Mouse (Mus musculus) hindbrain, embryonic 15.5 days (tissue): ENCODE measurements around the gene Phox2a. TPM values are rescaled to one million over a fixed set of nuclear protein-coding genes. Genes with fewer than 3 reads are reported as not detected.

Experiments
- ATAC-seq: fragments of 200-750 bp; cut with Nextera tagmentation; 2 replicates; pipeline ENCODE4 v1.8.0; 2017; ENCODE audit warnings: low read depth, moderate number of reproducible peaks, moderate TSS enrichment; ENCODE audit not compliant: low FRiP score
- H3K27ac ChIP-seq: fragments of 300-500 bp; sonication (generic); replicated peaks from 2 replicates; pipeline ENCODE4 v1.5.1; 2015; ENCODE audit warnings: mild to moderate bottlenecking, inconsistent platforms
- H3K27me3 ChIP-seq: fragments of 300-500 bp; sonication (generic); 2 replicates; pipeline ENCODE4 v1.6.1; 2015; ENCODE audit warnings: control low read depth, inconsistent platforms
- H3K36me3 ChIP-seq: fragments of 300-500 bp; sonication (generic); 2 replicates; pipeline ENCODE4 v1.6.1; 2015; ENCODE audit warnings: control low read depth, inconsistent platforms
- H3K4me1 ChIP-seq: fragments of 300-500 bp; sonication (generic); replicated peaks from 2 replicates; pipeline ENCODE4 v1.6.1; 2015; ENCODE audit warnings: control low read depth, inconsistent platforms
- H3K4me2 ChIP-seq: fragments of 300-500 bp; sonication (generic); 2 replicates; pipeline ENCODE4 v1.6.1; 2015; ENCODE audit warnings: moderate library complexity, mild to moderate bottlenecking, inconsistent platforms
- H3K4me3 ChIP-seq: fragments of 300-500 bp; sonication (generic); 2 replicates; pipeline ENCODE4 v1.5.1; 2015; ENCODE audit warnings: mild to moderate bottlenecking, inconsistent platforms
- H3K9ac ChIP-seq: fragments of 300-500 bp; sonication (generic); 2 replicates; pipeline ENCODE4 v1.6.1; 2015; ENCODE audit warnings: inconsistent platforms
- H3K9me3 ChIP-seq: fragments of 300-500 bp; sonication (generic); 2 replicates; pipeline ENCODE4 v1.6.1; 2016; ENCODE audit warnings: control low read depth, inconsistent platforms
- WGBS: fragments of 180-500 bp; shearing (Covaris S2); methylation state at CpG from one replicate; pipeline ENCODE4 v1.1.7; 2015; 5-methylcytosine and 5-hydroxymethylcytosine counted together
- polyA plus RNA-seq: library from polyadenylated mRNA; unstranded; fragments of >200 nt; fragmentation: Nextera tagmentation; extraction: Ambion mirVana; gene quantifications from 2 replicates; pipeline ENCODE4 v1.2.1, GENCODE M21; 2015

The Phox2a gene
- polyA plus RNA-seq, 1 experiment from 2014 or later: 2.3 TPM

GRCm38 (mm10) chr7:101851689-101852088, 33.6 kb downstream of the Phox2a start:
- no peak for ATAC-seq
- 86% methylated on average over 6 of the region's 6 CpGs for WGBS
- H3K9me3 ChIP-seq: no peaks in the 10 kb centered on the region
- no peaks in the 10 kb centered on the region for H3K27me3 ChIP-seq
- H3K4me2 ChIP-seq: no peak overlapping the region
- no peaks in the 10 kb centered on the region for H3K4me1 ChIP-seq
- H3K4me3 ChIP-seq: no peak overlapping the region
- H3K27ac ChIP-seq: no peak overlapping the region
- no peaks in the 10 kb centered on the region for H3K36me3 ChIP-seq
- H3K9ac ChIP-seq: no peak overlapping the region

- Histone ChIP-seq H3K9ac (no peak overlapping the region), H3K36me3 (no peaks in the 10 kb centered on the region), H3K4me2 (no peak overlapping the region), H3K4me1 (no peaks in the 10 kb centered on the region), H3K27ac (no peak overlapping the region), H3K9me3 (no peaks in the 10 kb centered on the region), H3K4me3 (no peak overlapping the region), H3K27me3 (no peaks in the 10 kb centered on the region)
- no peak for ATAC-seq
- 85% methylated on average over 6 of the region's 6 CpGs for WGBS
These were observed 34.7 kb downstream of the Phox2a start for GRCm38 (mm10) chr7:101852846-101853245.

DNA sequence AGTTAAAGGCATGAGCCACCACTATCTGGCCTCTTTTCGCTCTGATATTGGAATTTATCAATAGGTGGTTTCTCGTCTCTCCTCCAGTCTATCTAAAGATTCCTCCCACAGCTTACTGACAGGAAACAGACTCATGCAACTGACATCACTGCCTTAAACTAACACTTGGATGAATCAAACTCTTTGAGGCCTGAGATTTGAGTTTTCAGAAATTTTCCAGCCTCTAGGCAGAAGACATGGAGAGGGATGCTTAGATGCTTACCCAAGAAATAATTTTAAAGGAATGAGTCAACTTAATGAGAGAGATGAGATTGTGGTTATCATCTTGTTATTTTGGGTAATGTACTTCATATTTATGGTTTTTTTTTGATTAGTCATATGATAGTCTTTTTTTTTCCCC, 35.7 kb downstream of the Phox2a start:
- WGBS: 90% methylated on average over 2 of the region's 2 CpGs
- Histone ChIP-seq H3K9me3 (no peaks in the 10 kb centered on the region), H3K36me3 (no peaks in the 10 kb centered on the region), H3K27me3 (no peaks in the 10 kb centered on the region), H3K4me1 (no peaks in the 10 kb centered on the region), H3K4me3 (no peak overlapping the region), H3K27ac (no peak overlapping the region), H3K4me2 (no peak overlapping the region), H3K9ac (no peak overlapping the region)
- no peak for ATAC-seq

DNA sequence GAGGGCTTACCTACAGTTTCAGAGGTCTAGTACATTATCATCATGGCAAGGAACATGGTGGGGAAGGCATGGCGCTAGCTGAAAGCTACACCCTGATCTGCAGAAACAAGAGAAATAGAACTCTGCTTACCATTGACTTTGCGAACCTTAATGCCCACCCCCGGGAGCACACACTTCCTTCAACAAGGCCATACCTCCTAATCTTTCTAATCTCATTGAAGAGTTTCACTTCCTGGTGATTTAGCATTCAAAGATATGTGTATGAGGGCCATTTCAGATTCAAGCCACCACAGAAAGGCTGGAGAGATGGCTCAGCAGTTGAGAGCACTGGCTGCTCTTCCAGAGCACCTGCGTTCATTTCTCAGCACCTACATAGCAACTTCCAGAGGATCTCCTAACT, 39.0 kb downstream of the Phox2a start, which contains the start of gene Folr2:
Gene Folr2 (minus strand): TSS at position 101 of the 400 bp plus-strand sequence.
- no peak within 1 kb of the TSS for H3K27ac ChIP-seq
- no peak within 1 kb of the TSS for H3K4me2 ChIP-seq
- H3K36me3 ChIP-seq: no peaks in the 10 kb centered on the region
- no peaks in the 10 kb centered on the region for H3K4me1 ChIP-seq
- WGBS: 90% methylated on average over 4 of the region's 4 CpGs
- no peaks in the 10 kb centered on the region for H3K27me3 ChIP-seq
- no peak for ATAC-seq
- no peak within 1 kb of the TSS for H3K4me3 ChIP-seq
- no peaks in the 10 kb centered on the region for H3K9me3 ChIP-seq
- no peak within 1 kb of the TSS for H3K9ac ChIP-seq

- H3K36me3 ChIP-seq: no peaks in the 10 kb centered on the region
- H3K27me3 ChIP-seq: no peaks in the 10 kb centered on the region
- no peak overlapping the region for H3K4me3 ChIP-seq
- no peaks in the 10 kb centered on the region for H3K9me3 ChIP-seq
- no peaks in the 10 kb centered on the region for H3K4me1 ChIP-seq
- no peak overlapping the region for H3K4me2 ChIP-seq
- ATAC-seq: no peak
- H3K27ac ChIP-seq: no peak overlapping the region
- H3K9ac ChIP-seq: no peak overlapping the region
- WGBS: 91% methylated on average over 9 of the region's 9 CpGs
These were observed 40.2 kb downstream of the Phox2a start for GRCm38 (mm10) chr7:101858362-101858761.

DNA sequence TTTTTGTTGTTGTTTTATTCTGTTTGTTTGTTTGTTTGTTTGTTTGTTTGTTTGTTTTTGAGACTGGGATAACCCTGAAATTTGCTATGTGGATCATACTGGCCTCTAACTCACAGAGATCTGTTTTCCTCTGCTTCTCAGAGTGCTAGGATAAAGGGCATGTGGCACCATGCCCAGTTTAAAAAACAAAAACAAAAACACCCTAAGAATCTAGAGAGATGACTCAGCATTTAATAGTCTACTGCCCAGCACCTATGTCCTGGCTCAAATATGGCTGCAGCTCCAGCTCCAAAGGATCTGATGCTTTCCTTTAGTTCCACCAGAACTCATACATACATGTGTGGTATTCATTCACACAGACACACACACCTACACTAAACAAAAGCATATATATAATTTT, 42.9 kb downstream of the Phox2a start:
- Histone ChIP-seq H3K36me3 (no peaks in the 10 kb centered on the region), H3K4me3 (no peak overlapping the region), H3K27ac (no peak overlapping the region), H3K4me2 (no peak overlapping the region), H3K9me3 (no peaks in the 10 kb centered on the region), H3K9ac (no peak overlapping the region), H3K4me1 (no peaks in the 10 kb centered on the region), H3K27me3 (no peaks in the 10 kb centered on the region)
- no peak for ATAC-seq

- H3K4me2 ChIP-seq: no peak overlapping the region
- no peak overlapping the region for H3K27ac ChIP-seq
- H3K4me3 ChIP-seq: no peak overlapping the region
- no peaks in the 10 kb centered on the region for H3K27me3 ChIP-seq
- no peak overlapping the region for H3K9ac ChIP-seq
- 73% methylated on average over 3 of the region's 3 CpGs for WGBS
- no peaks in the 10 kb centered on the region for H3K4me1 ChIP-seq
- ATAC-seq: no peak
- no peaks in the 10 kb centered on the region for H3K9me3 ChIP-seq
- H3K36me3 ChIP-seq: no peaks in the 10 kb centered on the region
These were observed 44.2 kb downstream of the Phox2a start for GRCm38 (mm10) chr7:101862291-101862690.

DNA sequence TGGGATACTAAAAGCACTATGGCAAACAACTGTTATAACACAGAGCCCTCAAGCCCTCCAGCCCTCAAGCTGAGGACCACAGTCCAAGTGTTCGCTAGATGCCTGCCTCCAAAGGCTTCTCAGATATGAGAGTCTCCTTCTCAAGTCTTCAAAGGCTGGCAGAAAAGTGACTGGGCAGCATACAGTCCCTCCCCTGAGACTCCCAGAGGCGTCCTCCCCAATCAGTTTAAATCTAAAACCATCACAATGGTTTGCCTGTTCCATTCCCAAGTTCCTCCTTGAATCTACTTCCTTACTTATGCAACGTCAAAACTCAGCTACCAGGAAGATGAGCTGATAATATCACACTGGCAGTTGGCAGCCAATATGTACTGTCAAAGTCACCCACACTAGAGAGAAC, 45.3 kb downstream of the Phox2a start, which contains the start of gene Anapc15:
Gene Anapc15 (plus strand): TSS at position 301 of the 400 bp plus-strand sequence.
- Histone ChIP-seq H3K4me1 (no peaks in the 10 kb centered on the region), H3K4me2 (no peak within 1 kb of the TSS), H3K36me3 (no peaks in the 10 kb centered on the region), H3K4me3 (no peak within 1 kb of the TSS), H3K9me3 (no peaks in the 10 kb centered on the region), H3K9ac (no peak within 1 kb of the TSS), H3K27ac (no peak within 1 kb of the TSS), H3K27me3 (no peaks in the 10 kb centered on the region)
- no peak for ATAC-seq
- 77% methylated on average over 3 of the region's 3 CpGs for WGBS

DNA sequence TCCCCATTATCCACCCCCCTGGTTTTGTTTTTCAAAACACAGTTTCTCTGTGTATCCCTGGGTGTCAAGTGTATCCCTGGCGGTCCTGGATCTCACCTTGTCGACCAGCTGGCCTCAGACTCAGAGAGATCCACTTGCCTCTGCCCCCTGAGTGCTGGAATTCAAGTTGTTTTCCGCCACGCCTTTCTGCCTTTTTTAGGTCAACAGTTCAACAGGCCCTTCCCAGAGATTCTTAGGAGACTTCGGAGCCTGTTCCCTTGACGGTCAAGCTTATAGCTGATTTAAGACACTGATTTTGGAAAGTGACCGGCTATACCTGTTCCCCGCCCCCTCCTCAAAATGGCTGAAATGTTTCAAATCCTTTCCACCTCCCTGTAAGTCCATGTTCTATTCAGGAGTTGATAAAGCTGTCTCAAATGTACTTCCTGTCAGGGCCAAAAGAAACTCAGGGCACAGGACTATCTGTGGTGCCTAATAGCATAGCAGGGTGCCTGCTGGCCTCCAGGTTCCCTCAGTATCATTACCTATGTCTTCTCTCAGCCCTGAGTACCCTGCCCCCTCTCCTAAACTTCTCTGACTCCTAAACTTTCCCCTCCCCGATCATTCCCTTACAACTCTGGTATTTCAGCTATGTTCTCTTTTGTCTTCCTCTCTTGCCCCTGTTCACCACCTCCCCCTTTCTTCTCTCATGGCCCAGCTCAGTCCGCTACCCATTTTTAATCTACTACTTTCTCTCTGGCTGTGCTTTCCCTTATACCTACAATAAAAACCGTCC, 48.6 kb downstream of the Phox2a start:
- no peaks in the 10 kb centered on the region for H3K27me3 ChIP-seq
- H3K27ac ChIP-seq: no peak overlapping the region
- WGBS: 82% methylated on average over 11 of the region's 11 CpGs

GRCm38 (mm10) chr7:101867482-101867881, 49.4 kb downstream of the Phox2a start:
- no peaks in the 10 kb centered on the region for H3K4me1 ChIP-seq
- no peak for ATAC-seq
- H3K9me3 ChIP-seq: no peaks in the 10 kb centered on the region
- H3K36me3 ChIP-seq: no peaks in the 10 kb centered on the region
- no peaks in the 10 kb centered on the region for H3K27me3 ChIP-seq
- H3K4me3 ChIP-seq: no peak overlapping the region
- H3K27ac ChIP-seq: no peak overlapping the region
- H3K9ac ChIP-seq: no peak overlapping the region
- over 99% methylated on average over 4 of the region's 4 CpGs for WGBS
- no peak overlapping the region for H3K4me2 ChIP-seq

More for the DNA sequence above, 48.6 kb downstream of the Phox2a start:
- Histone ChIP-seq H3K9me3 (no peaks in the 10 kb centered on the region), H3K9ac (no peak overlapping the region), H3K4me2 (no peak overlapping the region), H3K4me1 (no peaks in the 10 kb centered on the region), H3K36me3 (no peaks in the 10 kb centered on the region), H3K4me3 (no peak overlapping the region)
- no peak for ATAC-seq

GRCm38 (mm10) chr7:101868241-101869162, 50.4 kb downstream of the Phox2a start:
- Histone ChIP-seq H3K9ac (no peak overlapping the region), H3K27ac (no peak overlapping the region), H3K4me2 (no peak overlapping the region), H3K27me3 (no peaks in the 10 kb centered on the region), H3K4me1 (no peaks in the 10 kb centered on the region), H3K9me3 (no peaks in the 10 kb centered on the region), H3K4me3 (no peak overlapping the region), H3K36me3 (no peaks in the 10 kb centered on the region)
- WGBS: 52% methylated on average over 13 of the region's 13 CpGs
- ATAC-seq: no peak; the same call in 1 of the 2 replicates

- no peaks in the 10 kb centered on the region for H3K4me1 ChIP-seq
- no peaks in the 10 kb centered on the region for H3K9me3 ChIP-seq
- H3K27me3 ChIP-seq: no peaks in the 10 kb centered on the region
- H3K27ac ChIP-seq: no peak overlapping the region
- H3K4me2 ChIP-seq: no peak overlapping the region
- WGBS: 45% methylated on average over 7 of the region's 7 CpGs
- H3K9ac ChIP-seq: no peak overlapping the region
- H3K4me3 ChIP-seq: no peak overlapping the region
- no peaks in the 10 kb centered on the region for H3K36me3 ChIP-seq
- ATAC-seq: peak; percentile 30; the same call in 1 of the 2 replicates
These were observed 51.0 kb downstream of the Phox2a start for GRCm38 (mm10) chr7:101869163-101869500.
